Mouse (Mus musculus): ENCODE data around the gene Nsun5.

Nsun5 gene

DNA sequence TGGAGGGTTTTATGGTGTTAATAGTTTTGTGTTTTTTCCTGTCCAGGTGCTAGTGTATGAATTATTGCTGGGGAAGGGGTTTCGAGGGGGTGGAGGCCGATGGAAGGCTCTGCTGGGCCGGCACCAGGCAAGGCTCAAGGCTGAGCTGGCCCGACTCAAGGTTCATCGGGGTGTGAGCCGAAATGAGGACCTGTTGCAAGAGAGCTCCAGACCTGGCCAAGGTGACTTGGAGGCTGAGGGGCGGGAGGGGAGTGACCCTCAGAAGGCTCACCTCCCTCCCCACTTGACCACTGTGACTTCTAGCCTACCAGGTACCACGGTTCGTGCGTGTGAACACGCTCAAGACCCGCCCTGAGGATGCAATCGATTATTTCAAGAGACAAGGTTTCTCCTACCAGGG, 1.4 kb downstream of the Nsun5 start:
- intact Hi-C loops (cut with DNase I): loop anchor here (2.0 kb wide), 1 partner anchor 24 kb away; the partner anchor contains the start of gene Pom121

DNA sequence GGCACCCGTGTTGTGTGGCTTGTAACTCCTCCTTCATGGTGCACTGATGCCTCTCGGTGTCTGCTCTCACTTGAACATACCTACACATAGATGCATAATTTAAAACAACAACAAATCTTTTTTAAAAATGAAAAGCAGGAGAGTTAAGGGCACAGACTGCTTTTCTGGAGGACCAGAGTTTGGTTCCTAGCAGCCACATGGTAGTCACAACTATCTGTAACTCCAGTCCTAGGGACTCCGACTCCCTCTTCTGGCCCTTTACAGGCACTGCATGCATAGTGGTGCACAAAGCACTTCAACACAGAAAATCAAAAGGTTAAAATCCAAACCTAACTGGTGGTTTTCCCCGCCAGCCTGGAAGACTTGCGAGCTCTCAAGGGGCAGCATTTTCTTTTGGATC, 3.8 kb downstream of the Nsun5 start:
- intact Hi-C loops (cut with DNase I): no loop called here

DNA sequence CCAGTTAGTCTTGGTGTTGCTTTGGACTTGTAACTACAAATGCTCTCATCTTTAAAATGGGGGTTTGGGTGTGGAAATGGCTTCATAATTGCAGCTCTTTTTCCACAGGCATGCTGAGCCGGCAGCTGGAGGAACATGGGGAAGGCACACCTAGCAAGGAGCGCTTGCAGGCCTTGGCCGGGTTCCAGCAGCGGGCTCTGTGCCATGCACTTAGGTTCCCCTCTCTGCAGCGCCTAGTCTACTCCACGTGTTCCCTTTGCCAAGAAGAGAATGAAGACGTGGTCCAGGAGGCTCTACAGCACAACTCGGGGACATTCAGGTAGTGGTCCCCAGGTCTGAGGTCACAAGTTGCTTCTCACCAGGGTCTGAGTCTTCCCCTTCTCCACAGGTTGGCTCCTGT, 5.4 kb downstream of the Nsun5 start:
- intact Hi-C loops (cut with DNase I): no loop called here

DNA sequence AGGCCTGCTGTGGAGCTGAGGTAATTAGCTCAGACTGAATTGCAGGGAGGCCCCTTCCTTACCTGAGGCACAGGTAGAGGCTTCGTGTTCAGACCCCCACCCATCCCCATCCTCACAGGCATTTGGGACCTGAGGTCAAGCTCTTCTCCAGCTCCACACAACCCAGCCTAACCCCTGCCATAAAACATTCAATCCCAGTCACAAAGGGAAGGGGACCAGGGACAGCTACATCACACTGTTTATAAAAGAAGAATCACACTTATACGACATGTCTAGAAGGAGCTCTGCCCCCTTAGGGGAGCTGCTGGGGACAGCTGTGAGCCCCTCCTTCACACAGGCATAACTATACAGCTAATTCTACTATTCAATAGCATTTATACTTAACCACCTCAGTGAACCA, 6.6 kb downstream of the Nsun5 start:
- intact Hi-C loops (cut with DNase I): no loop called here

DNA sequence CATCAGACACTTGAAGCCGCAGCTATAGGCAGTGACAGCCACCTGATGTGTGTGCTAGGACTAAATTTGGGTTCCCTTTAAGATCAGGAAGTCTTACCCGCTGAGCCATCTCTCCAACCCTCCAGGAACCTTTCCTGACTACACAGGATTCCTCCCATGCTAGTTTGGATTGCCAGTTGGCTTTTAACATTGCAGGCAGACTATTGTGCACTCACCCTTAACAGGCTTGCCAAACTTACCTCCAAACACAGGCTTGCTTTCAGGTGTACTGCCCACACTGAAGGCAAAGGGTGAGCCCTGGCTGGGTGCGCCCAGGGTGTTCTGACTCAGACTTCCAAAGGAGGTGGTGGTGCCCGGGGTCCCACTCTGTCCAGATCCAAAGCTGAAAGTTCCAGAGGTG, 10.9 kb downstream of the Nsun5 start:
- intact Hi-C loops (cut with DNase I): no loop called here

DNA sequence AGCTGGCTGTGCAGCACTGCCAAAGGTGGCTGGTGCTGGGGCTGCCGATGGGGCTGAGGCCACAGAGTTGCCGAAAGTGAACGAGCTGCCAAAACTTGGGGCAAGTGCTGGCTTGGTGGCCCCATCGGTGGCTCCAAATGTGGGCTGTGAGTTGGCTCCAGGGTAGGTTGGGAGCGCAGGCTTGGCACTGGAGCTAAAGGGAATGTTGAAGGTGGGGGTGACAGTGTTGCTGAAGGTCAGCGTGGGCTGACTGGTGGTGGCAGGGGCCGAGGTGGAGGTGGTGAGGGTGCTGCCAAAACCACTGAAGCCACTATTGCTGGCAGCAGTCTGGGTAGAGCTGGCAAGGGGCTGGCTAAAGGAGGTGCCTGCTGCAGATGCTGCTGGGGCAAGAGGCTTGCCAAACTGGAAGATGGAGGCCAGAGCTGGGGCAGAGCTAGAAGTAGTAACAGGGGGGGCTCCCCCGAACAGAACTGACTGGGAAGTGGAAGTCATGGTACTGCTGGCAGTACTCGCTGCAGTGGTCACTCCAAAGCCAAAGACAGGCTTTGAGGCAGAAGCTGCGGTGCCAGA, 11.7 kb downstream of the Nsun5 start:
- intact Hi-C loops (cut with DNase I): no loop called here

DNA sequence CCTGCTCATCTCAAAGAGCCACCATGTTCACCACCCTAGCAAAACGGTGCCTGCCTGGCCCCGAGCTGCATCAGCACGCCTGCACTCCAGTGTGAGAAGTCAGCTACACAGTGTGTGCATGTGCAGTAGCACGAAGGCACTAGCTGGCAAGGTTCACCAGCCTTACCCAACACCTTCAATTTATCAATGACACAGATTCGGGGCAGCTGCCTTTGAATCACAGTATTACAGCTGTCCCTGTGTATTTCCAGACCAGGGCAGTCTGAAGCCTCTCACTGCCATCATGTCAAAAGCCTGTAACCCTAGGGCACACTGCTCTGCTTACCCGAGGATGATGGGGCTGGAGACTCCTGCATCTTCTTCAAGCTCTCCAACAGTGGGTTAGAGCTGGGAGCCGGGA, 13.0 kb downstream of the Nsun5 start:
- intact Hi-C loops (cut with DNase I): no loop called here

DNA sequence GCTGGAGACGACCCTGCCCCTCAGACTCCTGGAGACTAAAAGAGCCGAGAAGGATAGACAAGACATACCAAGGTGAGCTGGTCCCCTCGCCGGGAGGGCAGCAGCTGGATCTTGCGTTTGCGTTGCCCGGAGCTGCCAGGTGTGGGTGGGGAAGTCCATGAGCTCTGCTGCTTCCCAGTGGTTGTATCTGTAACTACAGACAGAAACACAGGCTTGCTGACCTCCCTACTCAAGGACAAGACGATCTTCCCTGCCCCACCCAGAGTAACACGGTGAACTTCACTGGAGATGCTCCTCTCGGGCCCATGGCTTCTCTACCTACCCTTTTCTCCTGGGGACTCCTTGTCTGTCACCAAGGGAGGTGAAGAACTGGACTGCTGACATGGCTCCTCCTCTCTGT, 14.0 kb downstream of the Nsun5 start:
- intact Hi-C loops (cut with DNase I): no loop called here

DNA sequence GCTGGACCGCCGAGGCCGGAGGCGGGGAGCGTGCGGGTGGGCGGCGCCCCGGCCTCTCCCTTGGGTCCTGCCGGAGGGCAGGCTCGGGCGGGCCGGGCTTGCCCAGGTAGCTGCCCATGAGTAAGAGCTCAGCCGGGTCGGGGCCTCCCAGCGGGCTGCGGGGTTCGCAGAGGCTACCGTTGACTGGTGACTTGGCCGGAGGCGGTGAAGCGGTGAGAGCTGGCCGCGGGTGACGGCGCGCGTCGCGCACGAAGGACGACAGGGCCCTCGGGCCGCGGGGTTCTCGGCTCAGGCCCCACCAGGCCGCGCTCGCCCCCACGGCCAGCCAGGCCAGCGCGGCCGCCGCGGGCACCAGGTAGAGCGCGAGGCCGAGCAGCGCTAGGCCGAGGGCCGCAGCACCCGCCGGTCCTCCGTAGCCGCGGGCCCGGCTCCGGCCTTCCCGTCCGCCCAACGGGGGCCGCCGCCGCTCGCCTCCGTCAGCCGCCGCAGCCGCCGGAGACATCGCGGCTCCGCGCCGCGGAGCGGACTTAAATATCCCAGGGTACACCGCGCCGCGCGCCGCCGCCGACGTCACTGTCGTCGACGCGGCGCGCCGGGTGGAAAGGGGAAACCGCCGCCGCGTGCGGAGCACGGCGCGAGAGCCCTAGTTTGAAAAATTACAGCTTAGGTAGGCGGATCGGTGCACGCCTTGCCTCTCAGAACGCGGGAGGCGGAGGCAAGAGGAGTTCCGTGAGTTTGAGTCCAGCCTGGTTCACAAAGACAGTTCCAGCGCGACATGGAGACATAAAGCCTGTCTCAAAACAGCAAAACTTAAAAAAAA, 24.5 kb downstream of the Nsun5 start, which contains the start of gene Pom121:
Pom121 (minus strand) TSS at position 543 of the 820 bp plus-strand sequence.
- intact Hi-C loops (cut with DNase I): loop anchor here (2.0 to 10.0 kb wide), 2 partner anchors 23 to 391 kb away; no protein-coding TSS in a partner anchor

DNA sequence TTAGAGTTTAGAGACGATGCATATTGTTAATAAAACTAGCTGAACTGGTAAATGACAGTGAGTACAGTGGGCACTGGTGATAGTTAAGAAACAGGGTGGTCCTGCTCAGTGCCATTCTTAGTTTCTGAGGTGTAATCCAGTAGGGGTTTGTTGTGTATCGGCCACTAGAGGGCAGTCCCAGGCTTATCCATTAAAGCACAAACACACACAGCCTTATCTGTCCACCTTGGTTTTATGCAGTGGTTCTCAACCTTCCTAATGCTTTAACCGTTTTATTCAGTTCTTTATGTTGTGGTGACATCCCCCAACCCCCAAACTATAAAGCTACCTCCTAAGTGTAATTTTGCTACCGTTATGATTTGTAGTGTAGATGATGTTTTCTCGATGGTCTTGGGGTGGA, 26.1 kb downstream of the Nsun5 start:
- intact Hi-C loops (cut with DNase I): loop anchor here (2.0 to 10.0 kb wide), 2 partner anchors 25 to 389 kb away; no protein-coding TSS in a partner anchor

DNA sequence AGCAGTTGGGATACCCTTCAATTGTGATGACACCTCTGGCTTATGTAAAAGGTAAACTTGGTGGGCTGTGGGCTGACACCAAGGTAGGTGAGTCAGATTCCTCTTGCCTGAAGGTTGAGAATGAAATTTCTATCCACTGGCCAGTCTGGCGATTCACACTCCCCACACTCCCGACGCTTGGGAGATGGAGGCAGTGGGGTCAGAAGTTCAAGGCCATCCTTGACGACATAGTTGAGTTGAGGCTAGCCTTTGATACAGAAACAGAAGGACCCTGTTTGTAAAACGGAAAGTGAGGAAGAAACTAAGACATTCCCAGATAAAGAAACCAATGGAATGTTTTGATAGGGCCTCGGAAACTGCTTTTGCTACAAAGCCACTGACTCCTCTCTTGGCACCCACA, 29.6 kb downstream of the Nsun5 start:
- intact Hi-C loops (cut with DNase I): loop anchor here (2.0 to 10.0 kb wide), 2 partner anchors 95 to 385 kb away; no protein-coding TSS in a partner anchor

DNA sequence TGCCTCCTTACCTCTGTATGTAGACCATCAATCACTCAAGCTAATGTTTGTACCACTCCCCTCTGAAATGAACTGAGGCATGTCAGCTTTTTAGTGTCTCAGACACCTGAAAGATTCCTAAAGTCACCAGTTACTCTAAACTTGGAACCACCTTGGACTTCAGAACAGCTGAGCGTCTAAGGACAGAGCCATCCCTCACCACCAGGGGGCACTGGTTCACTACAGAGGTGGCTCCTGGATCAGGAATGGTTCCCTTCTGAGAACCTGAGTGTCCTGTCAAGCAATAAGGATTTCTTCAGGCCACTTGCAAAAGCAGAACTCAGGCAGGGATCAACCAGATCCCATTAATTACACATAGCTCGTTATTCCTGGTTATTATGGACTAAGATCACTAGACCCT, 30.5 kb downstream of the Nsun5 start:
- intact Hi-C loops (cut with DNase I): no loop called here

DNA sequence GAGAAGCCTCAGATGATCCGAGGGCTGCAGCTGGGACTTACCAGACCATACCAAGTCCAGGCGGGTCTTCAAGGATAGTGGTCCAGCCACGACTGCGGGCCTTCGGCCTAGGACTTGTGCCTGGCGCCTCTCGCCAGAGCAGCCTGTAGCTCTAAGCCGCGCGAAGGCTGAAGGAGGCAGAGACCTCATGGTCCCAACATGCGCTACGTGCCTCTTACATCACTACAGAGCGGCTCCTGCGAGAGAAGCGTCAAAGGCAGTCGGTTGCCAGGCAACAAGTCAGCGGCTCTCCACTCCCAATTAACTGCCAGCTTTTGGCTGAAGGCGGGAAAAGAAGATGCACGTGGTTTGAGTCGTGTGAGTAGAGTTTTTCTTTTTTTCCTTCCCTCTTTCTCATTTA, 34.9 kb downstream of the Nsun5 start:
- intact Hi-C loops (cut with DNase I): no loop called here

DNA sequence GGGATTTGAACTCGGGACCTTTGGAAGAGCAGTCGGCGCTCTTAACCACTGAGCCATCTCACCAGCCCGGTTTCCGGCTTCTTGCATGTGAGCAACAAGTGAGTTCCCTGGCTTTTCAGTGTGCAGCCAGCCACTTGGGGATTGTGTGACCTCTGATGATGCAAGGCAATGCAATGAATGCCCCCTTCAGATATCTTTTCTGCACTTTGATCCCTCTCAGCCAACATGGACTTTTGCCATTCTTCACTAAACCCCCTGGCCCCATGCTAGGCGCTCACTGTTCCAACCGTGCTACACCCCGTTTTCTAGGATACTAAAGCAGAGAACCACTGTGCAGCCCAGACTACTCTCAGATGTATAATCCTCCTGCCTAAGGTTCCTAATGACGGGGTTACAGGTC, 35.7 kb downstream of the Nsun5 start:
- intact Hi-C loops (cut with DNase I): no loop called here

DNA sequence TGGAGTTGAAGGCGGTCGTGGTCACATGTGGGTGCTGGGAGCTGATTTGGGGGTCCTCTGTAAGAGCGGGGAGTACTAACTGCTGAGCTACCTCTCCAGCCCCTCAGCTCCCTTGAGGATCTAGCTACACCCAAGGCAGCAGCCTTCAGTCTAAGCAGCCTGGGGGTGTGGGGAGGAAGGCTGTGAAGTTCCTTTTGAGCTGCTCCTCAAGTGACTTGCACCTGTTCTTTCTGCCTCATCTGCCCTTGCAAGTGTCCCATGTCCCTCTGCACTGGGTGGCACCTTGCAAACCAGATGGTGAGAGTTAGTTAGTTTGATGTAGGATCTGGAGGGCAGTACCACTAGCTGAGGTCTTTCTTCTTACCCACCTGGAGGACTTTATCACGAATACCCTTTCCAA, 38.4 kb downstream of the Nsun5 start:
- intact Hi-C loops (cut with DNase I): no loop called here

DNA sequence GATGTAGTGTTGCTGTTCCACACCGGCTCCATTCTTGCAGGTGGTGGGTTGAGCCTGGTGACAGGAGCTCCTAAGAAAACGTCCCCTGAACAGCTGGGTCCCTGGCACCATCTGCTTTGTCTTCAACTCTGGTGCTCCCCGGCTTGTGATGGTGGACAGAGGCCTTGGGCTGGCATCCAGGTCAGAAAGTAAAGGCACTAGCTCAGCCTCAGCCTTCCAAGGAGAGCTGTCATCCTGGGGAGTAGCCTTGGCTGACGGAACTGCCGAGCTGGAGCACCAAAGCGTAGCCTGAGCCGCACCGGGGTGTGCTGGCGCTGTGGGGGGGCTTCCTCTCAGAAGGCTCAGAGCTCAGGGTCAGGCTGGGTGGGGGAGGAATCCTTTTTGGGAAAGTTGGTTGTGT, 40.5 kb downstream of the Nsun5 start:
- intact Hi-C loops (cut with DNase I): no loop called here

Small RNA genes within 50 kb of the gene (microRNA-seq; reads per million reads assigned to microRNA genes)
- gene Mir7033: 0.62 to 0.69 reads per million in 2 experiments

All from adrenal gland (tissue).